Mouse (Mus musculus): ENCODE measurements around the gene Jph4. TPM values are rescaled to one million over a fixed set of nuclear protein-coding genes. Genes with fewer than 3 reads are reported as not detected.

Gene Jph4
- polyA plus RNA-seq, 2 experiments: 2.5 to 10.4 TPM

GRCm38 (mm10) chr14:55149041-55149440 is 32.3 kb upstream of the Jph4 start:
- Histone ChIP-seq H3K4me3 (replicated peaks; ENCODE audit: low read length) (no peak overlapping the region), H3K36me3 (ENCODE audit: control insufficient read depth, insufficient read depth, low read length) (no peaks in the 10 kb centered on the region), H3K9ac (ENCODE audit: low read depth, low read length, severe bottlenecking) (no peak overlapping the region), H3K9me3 (ENCODE audit: control insufficient read depth, low read length) (no peaks in the 10 kb centered on the region), H3K4me1 (ENCODE audit: control insufficient read depth, insufficient read depth, low read length) (no peaks in the 10 kb centered on the region), H3K4me2 (replicated peaks; ENCODE audit: low read depth, low read length, severe bottlenecking) (no peak overlapping the region), H3K27me3 (ENCODE audit: control insufficient read depth, insufficient read depth, low read length) (no peaks in the 10 kb centered on the region), H3K27ac (replicated peaks; ENCODE audit: low read depth, low read length) (no peak overlapping the region)
- WGBS: 79% methylated on average over 5 of the region's 5 CpGs
- DNase-seq (ENCODE audit: low spot score) (no peak), ATAC-seq (ENCODE audit: low FRiP score, low read depth) (no peak)
- TF ChIP-seq POLR2A (IDR thresholded peaks at IDR 0.05; ENCODE audit: borderline replicate concordance, extremely low read depth, insufficient read depth, insufficient read length): no peak

GRCm38 (mm10) chr14:55148363-55148915 is 31.7 kb upstream of the Jph4 start:
- TF ChIP-seq POLR2A (IDR thresholded peaks at IDR 0.05; ENCODE audit: borderline replicate concordance, extremely low read depth, insufficient read depth, insufficient read length): no peak
- no peaks in the 10 kb centered on the region for H3K36me3 ChIP-seq (ENCODE audit: control insufficient read depth, insufficient read depth, low read length)
- H3K4me1 ChIP-seq (ENCODE audit: control insufficient read depth, insufficient read depth, low read length): no peaks in the 10 kb centered on the region
- no peak overlapping the region for H3K27ac ChIP-seq (replicated peaks; ENCODE audit: low read depth, low read length)
- WGBS: 28% methylated on average over 5 of the region's 5 CpGs
- no peaks in the 10 kb centered on the region for H3K27me3 ChIP-seq (ENCODE audit: control insufficient read depth, insufficient read depth, low read length)
- peak; percentile 52 for DNase-seq (ENCODE audit: low spot score)
- H3K4me2 ChIP-seq (replicated peaks; ENCODE audit: low read depth, low read length, severe bottlenecking): no peak overlapping the region
- H3K9ac ChIP-seq (ENCODE audit: low read depth, low read length, severe bottlenecking): no peak overlapping the region
- no peak for ATAC-seq (ENCODE audit: low FRiP score, low read depth)
- no peak overlapping the region for H3K4me3 ChIP-seq (replicated peaks; ENCODE audit: low read length)
- no peaks in the 10 kb centered on the region for H3K9me3 ChIP-seq (ENCODE audit: control insufficient read depth, low read length)

GRCm38 (mm10) chr14:55146829-55147401 is 30.2 kb upstream of the Jph4 start:
- Histone ChIP-seq H3K4me3 (replicated peaks; ENCODE audit: low read length) (no peak overlapping the region), H3K4me2 (replicated peaks; ENCODE audit: low read depth, low read length, severe bottlenecking) (no peak overlapping the region), H3K9ac (ENCODE audit: low read depth, low read length, severe bottlenecking) (no peak overlapping the region), H3K36me3 (ENCODE audit: control insufficient read depth, insufficient read depth, low read length) (no peaks in the 10 kb centered on the region), H3K4me1 (ENCODE audit: control insufficient read depth, insufficient read depth, low read length) (no peaks in the 10 kb centered on the region), H3K27me3 (ENCODE audit: control insufficient read depth, insufficient read depth, low read length) (no peaks in the 10 kb centered on the region), H3K27ac (replicated peaks; ENCODE audit: low read depth, low read length) (no peak overlapping the region), H3K9me3 (ENCODE audit: control insufficient read depth, low read length) (no peaks in the 10 kb centered on the region)
- 85% methylated on average over 12 of the region's 12 CpGs for WGBS
- TF ChIP-seq POLR2A (IDR thresholded peaks at IDR 0.05; ENCODE audit: borderline replicate concordance, extremely low read depth, insufficient read depth, insufficient read length): no peak
- ATAC-seq (ENCODE audit: low FRiP score, low read depth) (no peak), DNase-seq (ENCODE audit: low spot score) (no peak)

GRCm38 (mm10) chr14:55146324-55146723 is 29.6 kb upstream of the Jph4 start:
- DNase-seq (ENCODE audit: low spot score) (no peak), ATAC-seq (ENCODE audit: low FRiP score, low read depth) (no peak)
- Histone ChIP-seq H3K36me3 (ENCODE audit: control insufficient read depth, insufficient read depth, low read length) (no peaks in the 10 kb centered on the region), H3K4me1 (ENCODE audit: control insufficient read depth, insufficient read depth, low read length) (no peaks in the 10 kb centered on the region), H3K4me3 (replicated peaks; ENCODE audit: low read length) (no peak overlapping the region), H3K9ac (ENCODE audit: low read depth, low read length, severe bottlenecking) (no peak overlapping the region), H3K27ac (replicated peaks; ENCODE audit: low read depth, low read length) (no peak overlapping the region), H3K9me3 (ENCODE audit: control insufficient read depth, low read length) (no peaks in the 10 kb centered on the region), H3K27me3 (ENCODE audit: control insufficient read depth, insufficient read depth, low read length) (no peaks in the 10 kb centered on the region), H3K4me2 (replicated peaks; ENCODE audit: low read depth, low read length, severe bottlenecking) (no peak overlapping the region)
- TF ChIP-seq POLR2A (IDR thresholded peaks at IDR 0.05; ENCODE audit: borderline replicate concordance, extremely low read depth, insufficient read depth, insufficient read length): no peak
- WGBS: 90% methylated on average over 1 of the region's 1 CpGs

GRCm38 (mm10) chr14:55139313-55139712 is 22.6 kb upstream of the Jph4 start:
- WGBS: 63% methylated on average over 7 of the region's 7 CpGs
- no peak overlapping the region for H3K4me3 ChIP-seq (replicated peaks; ENCODE audit: low read length)
- no peak for ATAC-seq (ENCODE audit: low FRiP score, low read depth)
- H3K4me1 ChIP-seq (ENCODE audit: control insufficient read depth, insufficient read depth, low read length): no peaks in the 10 kb centered on the region
- H3K4me2 ChIP-seq (replicated peaks; ENCODE audit: low read depth, low read length, severe bottlenecking): no peak overlapping the region
- no peaks in the 10 kb centered on the region for H3K9me3 ChIP-seq (ENCODE audit: control insufficient read depth, low read length)
- no peak overlapping the region for H3K27ac ChIP-seq (replicated peaks; ENCODE audit: low read depth, low read length)
- no peak for DNase-seq (ENCODE audit: low spot score)
- TF ChIP-seq POLR2A (IDR thresholded peaks at IDR 0.05; ENCODE audit: borderline replicate concordance, extremely low read depth, insufficient read depth, insufficient read length): no peak
- H3K36me3 ChIP-seq (ENCODE audit: control insufficient read depth, insufficient read depth, low read length): no peaks in the 10 kb centered on the region
- no peaks in the 10 kb centered on the region for H3K27me3 ChIP-seq (ENCODE audit: control insufficient read depth, insufficient read depth, low read length)
- H3K9ac ChIP-seq (ENCODE audit: low read depth, low read length, severe bottlenecking): no peak overlapping the region

Data from limb, embryonic 14.5 days (tissue).